Mouse (Mus musculus) gastrocnemius, postnatal 14 days (tissue): Measurements from ENCODE around the gene Capn5. TPM values are rescaled to one million over a fixed set of nuclear protein-coding genes. Genes with fewer than 3 reads are reported as not detected.
A peak's percentile ranks its signal among the peaks of the same experiment; 100 is the strongest.
"Not testable (repeated sequence)": the region's sequence is repeated elsewhere in the genome, so short reads cannot be mapped to it uniquely, and the experiment has no call there.

ENCODE experiments used
- DNase-seq: peaks from one replicate; pipeline ENCODE4 v3.0.0; 2021; ENCODE audit warnings: mixed read lengths
- intact Hi-C: fragments of 180-260 bp; cut with DNase I; formaldehyde crosslinking; loops from one replicate; pipeline ENCODE4 v1.15.1; 2025; ENCODE audit warnings: low total_unique reads
- long read RNA-seq, 2 experiments: library from polyadenylated mRNA; stranded (forward); transcript quantifications; one replicate each; pipeline ENCODE4 v2.0.0; 2021
- total RNA-seq, 2 experiments: library from RNA; stranded (reverse); gene quantifications; 2 replicates each; pipeline ENCODE4 v1.2.3; 2021

The Capn5 gene
- total RNA-seq, result 1 to 10 TPM; 4.2 to 4.5 TPM
- long read RNA-seq, experiment 1, result 0 reads
- long read RNA-seq, experiment 2, full-length matches to known transcripts, result 3 of 6 reads
- long read RNA-seq, experiment 2, partial matches to known transcripts, result 2 of 6 reads
- long read RNA-seq, experiment 2, other reads (novel, unspliced or antisense), result 1 of 6 reads

DNA sequence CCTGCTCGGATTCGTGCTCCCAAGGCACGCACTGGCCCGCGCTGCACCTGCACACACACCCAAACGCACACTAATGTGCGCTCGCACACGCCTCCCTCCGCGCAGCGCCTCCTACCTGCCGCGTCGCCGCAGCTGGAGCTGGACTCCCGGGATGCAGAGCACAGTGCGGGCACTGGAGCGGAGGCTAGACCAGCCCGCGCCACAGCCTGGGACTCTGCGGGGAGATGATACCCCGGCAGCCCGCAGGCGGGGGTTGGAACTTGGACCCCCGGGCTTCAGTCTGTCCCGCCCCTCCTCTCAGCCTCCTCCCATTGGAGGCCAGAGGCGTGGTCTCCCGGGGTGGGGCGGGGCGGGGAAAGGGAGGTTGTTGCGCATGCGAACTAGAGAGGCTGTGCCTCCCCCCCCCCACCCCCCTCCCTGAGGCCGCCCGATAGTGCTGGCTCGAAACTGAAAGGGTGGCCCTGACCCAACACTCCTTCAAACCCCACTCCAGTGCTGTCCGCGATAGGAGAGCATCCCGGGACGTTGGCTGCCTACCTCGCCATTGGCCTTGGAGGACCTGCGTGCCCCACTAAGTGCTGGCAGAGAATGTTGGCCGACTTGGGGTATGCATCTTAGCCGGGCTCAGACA lies at the start of gene Capn5:
TSS of gene Capn5 (minus strand) at position 346 of the 631 bp plus-strand sequence.
- intact Hi-C loops, result no loop called here
- peak; percentile 59 for DNase-seq

DNA sequence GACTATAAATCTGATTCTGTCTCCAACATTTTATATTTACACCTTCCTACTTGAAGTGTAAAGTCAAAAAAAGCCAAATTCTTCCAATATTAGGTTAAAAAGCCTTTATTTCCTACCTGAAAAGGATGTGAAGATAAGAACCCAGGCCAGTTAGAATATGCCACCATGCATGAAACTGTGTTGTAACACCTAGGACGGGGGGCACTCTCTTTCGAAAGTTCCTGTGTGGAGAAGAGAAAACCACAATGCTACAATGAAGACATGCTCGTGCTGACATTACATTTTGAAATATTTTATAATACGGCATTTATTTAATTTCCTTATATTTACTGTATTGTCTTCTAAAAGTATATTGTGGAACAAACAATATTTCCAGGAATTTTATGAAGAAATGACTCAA lies 45.7 kb upstream of the Capn5 start:
- no peak for DNase-seq
- intact Hi-C loops, result no loop called here

DNA sequence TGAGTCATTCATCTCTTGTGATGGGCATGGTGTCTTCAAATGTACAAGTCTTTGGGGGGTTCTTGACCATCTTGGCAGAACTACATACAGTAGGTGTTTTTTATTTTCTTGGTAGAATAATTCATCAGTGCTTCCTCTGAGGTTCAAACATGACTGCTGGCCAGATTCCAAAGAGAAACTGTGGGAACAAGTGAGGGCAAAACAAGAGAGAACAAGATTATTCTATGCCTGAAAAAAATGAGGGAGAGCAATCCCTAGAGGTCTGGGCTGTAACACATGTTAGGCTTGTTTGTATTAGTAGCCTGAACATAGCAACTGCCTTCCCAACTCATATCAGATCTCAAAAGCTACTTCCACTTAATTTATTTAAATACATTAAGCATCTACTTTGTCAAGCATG lies 38.6 kb upstream of the Capn5 start:
- intact Hi-C loops, result no loop called here
- no peak for DNase-seq

DNA sequence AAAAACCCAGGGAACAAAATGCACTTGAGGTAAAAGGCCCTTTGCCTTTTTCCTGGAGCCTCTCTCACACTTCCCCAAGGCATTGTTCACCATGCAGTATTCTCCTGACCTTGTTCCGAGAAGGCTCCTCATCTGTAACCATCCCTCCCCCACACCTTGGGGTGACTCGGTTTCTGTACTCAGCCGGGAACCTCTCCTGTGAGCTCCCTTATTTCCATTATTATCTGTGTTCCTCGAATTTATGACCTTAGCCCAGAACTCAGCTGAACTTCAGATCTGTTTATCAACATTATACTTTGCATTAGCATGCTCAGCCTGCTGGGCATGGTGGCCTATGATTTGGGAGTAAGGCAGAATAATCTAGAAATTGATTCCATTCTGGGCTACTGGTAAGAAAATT lies 24.9 kb upstream of the Capn5 start:
- no peak for DNase-seq
- intact Hi-C loops, result no loop called here

DNA sequence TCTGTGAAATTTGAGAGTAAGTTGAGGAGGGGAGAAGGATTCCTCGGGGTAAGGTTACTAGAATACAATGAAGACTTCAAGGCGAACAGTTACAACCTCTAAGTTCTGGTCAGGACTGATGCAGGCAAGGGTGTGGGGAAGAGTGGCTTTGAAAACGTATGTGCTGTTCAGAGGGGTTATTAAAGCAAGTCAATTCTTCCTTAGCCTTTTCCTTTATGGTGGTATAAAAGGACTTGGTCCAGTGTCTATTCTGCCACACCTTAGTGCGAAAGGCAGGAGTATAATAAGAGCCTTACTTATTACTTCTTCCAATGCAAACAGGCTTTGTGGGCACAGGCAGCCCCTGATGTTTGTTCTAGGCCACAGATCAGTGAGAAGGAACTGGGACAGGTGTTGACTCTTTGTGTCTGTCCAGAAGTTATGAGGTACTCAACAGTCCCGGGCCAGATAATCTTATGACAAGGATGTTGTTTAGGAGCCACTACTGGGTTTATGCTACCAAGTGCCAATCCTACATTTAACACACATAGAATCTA lies 23.5 kb upstream of the Capn5 start:
- DNase-seq, result no peak
- intact Hi-C loops, result no loop called here

DNA sequence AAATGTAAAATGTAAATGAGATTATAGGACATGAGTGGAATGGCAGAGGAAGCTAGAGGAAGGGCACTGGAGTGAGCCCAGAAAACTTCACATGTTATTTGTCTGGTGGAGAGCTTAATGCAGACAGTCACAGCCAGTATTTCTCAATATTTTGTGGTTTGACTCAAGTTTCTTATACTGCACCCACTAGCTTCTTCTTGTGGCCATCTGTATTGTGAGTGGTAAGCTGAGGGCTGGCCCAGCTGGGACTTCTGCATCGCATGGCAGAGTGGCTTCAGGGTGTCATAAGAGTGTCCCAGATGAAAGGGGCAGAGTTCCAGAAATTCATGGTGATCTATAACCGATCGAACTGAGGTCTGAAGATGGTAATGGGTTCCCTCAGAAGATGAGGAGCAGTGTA lies 22.3 kb upstream of the Capn5 start:
- intact Hi-C loops, result no loop called here
- no peak for DNase-seq

DNA sequence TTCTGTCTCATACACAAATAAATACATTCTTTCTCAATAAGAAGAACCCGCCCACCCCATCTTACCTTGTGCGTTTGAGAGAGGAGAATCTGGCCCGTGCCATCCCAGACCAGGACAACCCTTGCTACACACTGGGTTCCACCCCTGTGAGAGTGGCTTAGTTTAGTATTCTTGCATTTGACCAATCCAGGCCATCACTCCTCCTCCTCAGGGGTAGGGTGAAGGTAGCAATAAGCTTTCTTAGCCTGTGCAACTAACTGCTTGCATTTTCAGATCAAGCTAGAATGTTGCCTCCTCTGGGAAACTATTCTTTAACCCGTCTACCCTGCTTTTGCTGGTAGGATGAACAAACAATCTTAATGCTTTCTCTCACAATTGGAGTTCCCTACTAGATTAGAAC lies 21.3 kb upstream of the Capn5 start, which contains the start of gene B3gnt6:
TSS of gene B3gnt6 (minus strand) at position 101 of the 400 bp plus-strand sequence.
- no peak for DNase-seq
- intact Hi-C loops, result no loop called here

DNA sequence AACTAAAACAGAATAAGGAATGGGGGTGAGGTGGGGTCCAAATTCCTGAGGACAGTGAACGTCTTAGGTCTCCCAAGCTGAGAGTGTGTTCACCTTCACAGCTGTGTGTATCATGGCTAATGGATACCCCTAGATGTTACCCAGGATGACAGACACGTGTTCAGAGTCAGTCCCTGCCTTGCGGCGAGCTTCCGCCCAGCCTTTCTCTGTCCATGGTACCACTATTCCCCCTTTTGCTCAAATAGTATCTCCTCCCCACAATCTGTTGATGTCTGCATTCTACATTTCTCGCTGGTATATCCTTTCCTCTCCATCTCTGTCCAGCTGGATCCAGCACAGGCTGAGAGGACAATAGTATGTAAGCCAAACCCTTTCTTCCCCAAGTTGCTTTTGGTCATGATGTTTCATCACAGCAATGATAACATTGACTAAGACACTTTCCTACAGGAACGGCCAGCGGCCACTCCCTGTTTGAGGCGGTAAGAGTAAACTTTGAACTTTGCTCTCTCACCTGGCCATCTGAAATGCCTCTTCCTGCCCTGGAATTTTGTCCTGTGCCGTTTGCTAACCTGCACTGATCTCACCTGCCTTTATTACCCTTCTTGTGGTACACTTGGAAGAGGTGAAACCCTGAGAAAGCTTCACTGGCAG lies 17.2 kb upstream of the Capn5 start:
- no peak for DNase-seq
- intact Hi-C loops, result no loop called here

DNA sequence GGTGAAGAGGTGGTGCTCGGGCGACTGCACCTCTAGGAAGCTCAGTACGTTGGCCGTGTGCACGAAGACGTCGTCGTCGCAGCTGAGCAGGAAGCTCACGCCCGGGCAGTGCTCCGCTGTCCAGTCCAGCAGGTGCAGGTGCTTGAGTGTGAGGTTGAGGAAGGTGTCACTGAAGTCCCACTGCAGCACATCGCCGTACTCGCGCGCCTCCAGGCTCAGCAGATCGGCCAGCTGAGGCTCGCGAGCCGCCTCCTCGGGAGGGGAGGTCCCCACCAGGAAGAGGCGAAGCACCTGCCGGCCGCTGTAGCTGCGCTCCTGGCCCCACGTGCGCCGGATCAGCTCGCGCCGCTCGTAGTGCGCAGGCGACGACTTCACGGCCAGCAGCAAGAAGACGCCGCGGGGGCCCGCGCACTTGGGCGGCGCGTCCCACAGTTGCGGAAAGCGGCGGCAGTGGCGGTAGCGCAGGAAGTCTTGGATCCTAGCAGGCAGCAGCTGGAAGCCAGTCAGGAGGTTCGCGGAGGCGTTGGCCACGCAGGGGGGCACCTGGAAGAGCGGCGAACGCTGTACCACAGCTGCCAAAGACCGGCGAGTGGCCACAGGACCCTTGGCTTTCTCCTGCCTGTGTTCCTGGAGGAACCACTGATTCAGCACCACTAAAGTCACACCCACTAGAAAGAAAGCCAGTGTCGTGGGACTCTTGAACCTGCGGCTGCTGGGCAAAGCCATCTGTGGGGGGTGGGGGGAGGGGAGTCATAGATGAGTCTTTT lies 16.1 kb upstream of the Capn5 start:
- intact Hi-C loops, result loop anchor here (5.0 kb wide), 1 partner anchor 37 kb away; no protein-coding TSS in a partner anchor
- DNase-seq, result no peak

DNA sequence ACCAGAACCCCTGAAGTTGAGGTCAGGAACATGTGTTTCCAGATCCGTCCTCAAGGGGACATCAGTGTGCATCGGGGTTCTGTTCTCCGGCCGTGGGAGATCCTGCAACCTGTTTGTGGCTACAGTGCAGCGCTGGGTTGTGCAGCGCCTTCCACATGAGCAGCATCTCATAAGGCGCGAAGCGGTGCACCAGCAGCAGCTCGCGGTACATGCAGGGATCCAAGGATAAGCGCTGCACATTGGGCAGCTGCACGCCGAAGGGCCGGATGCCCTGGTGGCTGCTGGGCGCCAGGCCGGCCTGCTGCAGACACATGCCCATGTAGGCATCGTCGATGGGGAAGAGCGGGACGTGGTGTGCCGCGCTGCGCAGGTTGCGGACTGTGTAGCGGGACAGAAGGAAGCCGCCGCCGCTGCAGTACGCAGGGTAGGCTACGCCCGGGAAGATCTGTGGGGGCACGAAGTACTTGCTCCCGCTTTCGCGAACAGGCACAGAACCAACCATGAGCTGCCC lies 15.5 kb upstream of the Capn5 start:
- intact Hi-C loops, result loop anchor here (5.0 kb wide), 1 partner anchor 36 kb away; no protein-coding TSS in a partner anchor
- DNase-seq, result no peak

DNA sequence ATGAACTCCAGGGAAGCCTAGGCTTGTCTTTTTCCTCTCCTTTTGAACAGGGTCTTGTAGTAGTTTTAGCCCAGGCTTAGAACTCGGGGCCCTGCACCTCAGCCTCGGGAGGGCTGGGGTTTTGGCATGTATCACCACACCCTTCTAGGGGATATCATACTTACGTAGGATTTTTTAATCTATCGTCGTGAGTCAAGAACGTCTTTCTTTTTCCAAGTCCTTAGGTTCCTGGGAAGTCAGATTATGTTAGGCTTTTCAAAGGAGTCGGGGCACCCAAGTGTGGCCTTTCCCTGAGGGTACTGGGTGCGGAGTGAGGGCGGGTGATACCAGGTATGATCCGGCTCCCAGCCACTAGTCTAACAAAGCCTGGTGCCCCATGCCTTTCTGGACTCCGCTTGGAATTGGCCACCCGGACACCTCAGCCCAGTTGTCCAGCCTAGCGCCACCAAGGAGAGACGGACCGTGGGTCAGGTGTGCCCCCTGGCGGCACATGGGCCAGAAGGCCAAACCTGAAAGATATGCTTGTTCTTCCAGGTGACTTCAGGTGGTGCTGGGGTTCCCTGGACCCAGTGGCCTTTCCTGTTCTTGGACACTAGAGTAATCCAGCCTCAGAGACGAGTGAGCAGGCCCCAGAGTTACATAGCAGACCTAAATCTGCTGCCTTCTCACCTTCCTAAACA lies 13.6 kb upstream of the Capn5 start:
- intact Hi-C loops, result loop anchor here (5.0 kb wide), 1 partner anchor 34 kb away; no protein-coding TSS in a partner anchor
- no peak for DNase-seq

DNA sequence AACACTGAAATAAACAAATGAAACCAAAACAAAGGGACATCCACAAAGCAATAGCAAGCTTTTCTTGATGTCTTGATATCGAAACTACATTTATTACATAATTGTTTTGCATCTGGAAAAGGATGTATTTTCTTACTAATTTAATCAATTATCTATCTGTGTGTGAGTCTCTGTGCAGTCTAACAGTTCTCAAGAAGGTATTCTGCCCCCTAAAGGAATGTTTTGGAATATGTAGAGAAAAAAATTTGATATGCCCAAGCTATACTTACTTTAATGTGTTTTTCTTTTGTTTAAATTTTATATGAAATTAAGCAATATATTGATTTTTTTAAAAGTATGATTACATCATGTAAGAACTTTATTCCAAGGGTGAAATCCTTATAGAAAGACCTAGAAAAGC lies 12.5 kb upstream of the Capn5 start:
- intact Hi-C loops, result loop anchor here (5.0 kb wide), 1 partner anchor 33 kb away; no protein-coding TSS in a partner anchor
- DNase-seq, result no peak

DNA sequence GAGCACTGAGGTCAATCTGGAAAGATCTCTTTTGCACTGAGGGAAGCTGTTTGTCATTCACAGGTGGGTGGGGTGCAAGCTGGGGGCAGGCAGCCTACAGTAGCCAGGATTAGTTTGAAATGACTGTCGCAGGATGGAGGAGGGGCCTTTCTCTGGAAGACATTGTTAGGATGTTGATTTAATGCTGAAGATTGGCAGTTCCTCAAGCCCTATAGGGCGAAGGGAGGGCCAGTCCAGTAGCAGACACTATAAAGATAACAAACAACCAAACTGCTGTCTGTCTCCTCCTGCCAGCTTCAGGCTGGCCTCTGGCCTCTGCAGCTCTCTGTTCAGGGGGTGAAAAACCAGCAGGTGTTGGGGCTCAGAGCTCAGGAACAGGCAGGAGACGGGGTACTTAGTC lies 11.7 kb upstream of the Capn5 start:
- DNase-seq, result no peak
- intact Hi-C loops, result loop anchor here (5.0 kb wide), 1 partner anchor 32 kb away; no protein-coding TSS in a partner anchor

DNA sequence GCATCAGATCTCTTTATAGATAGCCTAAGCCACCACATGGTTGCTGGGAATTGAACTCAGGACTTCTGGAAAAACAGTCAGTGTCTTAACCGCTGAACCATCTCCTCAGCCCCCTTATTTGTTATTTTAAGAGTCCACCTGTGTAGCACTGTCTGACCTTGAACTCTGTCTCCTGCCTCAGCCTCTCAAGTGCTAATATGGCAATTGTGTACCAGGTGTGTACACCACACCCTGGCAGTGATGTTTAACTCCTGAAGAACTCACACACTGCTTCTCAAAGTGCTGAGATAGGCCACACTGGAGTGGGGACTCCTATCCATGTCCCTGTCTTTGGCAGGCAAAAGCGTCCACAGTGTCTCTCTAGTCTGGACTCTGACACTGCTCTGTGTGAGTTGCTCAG lies 10.6 kb upstream of the Capn5 start:
- intact Hi-C loops, result no loop called here
- DNase-seq, result no peak

DNA sequence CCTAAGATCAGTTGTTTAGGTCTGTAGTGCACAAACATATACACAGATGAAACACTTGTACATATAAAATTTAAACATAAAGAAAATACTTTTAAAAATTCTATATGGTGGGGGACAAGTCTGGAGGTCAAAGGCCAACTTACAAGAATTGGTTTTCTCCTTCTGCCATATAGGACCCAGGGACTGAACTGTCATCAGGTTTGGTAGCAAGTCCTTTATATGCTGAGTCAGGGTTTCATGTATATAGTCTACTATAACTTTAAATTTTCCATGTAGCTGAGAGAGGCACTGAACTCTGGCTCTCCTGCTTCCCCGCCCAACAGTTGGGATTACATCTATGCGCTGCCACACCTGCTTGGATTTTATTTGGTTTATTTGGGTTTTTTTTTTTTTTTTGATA lies 10.2 kb upstream of the Capn5 start:
- intact Hi-C loops, result no loop called here
- no peak for DNase-seq

DNA sequence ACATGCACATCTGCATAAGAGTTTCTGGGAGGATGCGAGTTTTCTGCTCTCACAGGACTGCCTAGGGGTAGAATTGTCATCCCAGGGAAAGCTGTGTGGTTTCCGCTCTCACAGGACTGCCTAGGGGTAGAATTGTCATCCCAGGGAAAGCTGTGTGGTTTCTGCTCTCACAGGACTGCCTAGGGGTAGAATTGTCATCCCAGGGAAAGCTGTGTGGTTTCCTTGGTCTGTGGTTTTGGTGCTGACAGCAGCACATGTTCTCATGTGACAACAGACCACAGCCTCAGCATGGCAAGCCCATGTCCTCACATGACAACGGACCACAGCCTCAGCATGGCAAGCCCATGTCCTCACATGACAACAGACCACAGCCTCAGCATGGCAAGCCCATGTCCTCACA lies 9.3 kb upstream of the Capn5 start:
- DNase-seq, intact Hi-C loops: not testable (repeated sequence)

DNA sequence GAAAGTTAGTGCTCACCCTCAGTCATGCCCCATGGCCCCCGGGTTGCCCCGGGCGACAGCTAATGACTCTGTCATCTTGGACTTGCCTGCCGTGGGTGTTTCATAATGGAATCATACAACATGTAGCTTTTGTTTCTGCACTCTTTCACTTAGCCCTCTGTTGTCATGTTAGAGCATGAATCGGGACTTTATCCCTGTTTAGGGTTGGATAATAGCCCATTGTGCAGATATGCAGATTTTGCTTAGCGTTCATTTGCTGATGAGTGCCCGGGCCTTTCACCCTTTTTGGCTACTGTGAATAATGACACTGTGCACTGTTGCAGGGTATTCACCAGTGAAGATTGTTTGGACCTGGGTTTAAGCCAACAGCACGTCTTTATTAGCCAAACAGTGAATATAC lies 8.6 kb upstream of the Capn5 start:
- no peak for DNase-seq
- intact Hi-C loops, result no loop called here

DNA sequence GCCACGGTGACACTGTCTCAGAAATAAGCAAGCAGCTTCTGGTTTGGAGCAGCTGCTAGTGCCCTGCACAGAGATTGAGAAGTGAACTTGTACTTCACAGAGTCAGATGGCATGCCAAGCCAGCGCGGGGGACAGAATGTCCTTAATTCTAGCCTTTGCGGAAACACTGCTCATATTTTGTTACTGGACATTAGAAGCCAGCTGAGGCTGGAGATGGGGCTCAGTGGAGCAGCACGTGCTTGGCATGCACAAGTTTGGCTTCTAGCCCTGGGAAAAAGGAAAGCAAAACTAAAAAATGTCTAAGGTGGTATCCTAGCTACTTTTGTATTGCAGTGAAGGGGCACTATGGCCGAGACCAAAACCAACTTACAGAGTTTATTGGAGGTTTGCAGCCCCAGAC lies 7.3 kb upstream of the Capn5 start:
- intact Hi-C loops, result no loop called here
- DNase-seq, result peak; percentile 50

DNA sequence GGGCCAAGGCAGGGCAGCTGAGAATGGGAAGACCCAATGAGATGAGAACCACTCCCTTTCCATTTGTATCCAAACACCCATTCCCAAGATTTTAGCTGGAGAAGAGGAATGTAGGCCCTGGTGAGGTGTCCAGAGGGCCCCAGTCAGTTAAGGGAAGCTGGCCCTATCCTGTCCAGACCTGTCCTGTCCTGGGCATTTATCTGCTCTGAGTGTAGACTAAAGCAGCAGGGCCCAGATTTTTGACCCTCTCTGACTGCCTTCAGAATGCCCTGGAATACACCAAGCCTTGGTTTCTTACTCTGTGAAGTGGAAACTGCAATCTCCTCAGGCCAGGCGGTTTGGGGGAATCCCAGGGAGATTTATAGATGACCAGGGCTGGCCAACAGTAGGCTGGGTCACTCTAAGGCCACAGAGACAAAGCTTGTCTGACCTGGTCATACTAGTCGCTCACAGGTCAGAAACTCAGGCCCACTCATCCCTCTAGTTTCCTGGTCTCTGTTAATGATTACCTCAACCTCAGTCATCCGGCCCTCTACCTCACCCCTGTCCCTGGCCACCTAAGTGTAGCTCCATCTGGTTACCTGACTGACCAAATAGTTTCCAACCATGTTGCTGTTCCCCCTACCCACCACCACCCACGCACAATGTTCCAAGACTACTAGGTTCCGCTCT lies 622 bp upstream of the Capn5 start:
- intact Hi-C loops, result no loop called here
- DNase-seq, result no peak
